Mouse (Mus musculus): Measurements from ENCODE around the gene Bpi.
A peak's percentile ranks its signal among the peaks of the same experiment; 100 is the strongest.

The Bpi gene

DNA sequence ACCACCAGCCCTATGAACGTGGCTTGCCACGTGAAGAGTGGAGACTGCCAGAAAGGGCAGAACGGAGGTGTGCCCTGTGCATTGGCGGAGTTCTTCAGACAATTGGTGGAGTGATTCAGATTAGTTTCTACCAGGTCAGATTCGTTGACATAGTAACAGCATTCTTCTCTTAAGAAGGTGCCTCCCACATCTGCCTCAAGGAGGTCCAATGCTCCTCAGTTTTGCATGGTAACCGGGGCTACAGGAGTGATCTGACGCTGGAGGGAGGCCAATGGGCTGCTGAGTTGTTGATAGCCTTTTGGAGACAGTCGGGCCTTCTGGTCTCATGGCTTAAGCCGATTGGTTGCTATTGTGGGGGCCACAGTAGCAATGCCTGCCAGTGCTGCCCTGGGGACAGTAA lies 37.8 kb downstream of the Bpi start:
- DNase-seq (ENCODE audit: low spot score): peak; percentile 64

DNA sequence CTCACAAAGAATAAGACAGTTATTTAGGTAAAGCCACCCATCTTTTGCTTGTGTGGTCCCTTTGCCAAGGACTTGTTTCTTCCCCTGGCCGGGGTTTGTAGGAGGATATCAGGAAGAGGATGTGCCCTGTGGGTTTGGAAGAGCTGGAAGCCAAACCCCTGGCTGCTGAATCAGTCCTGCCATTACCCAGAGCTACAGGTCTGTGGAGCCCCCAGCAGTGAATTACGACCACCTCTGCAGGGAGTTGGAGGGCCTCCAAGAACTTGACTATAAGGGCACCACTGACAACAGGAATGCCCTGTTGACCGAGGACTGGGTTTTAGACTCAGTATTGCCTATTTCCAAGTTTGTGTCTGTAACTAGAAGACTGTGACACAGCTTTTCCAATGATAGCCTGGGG lies 41.3 kb downstream of the Bpi start:
- no peak for DNase-seq (ENCODE audit: low spot score)

DNA sequence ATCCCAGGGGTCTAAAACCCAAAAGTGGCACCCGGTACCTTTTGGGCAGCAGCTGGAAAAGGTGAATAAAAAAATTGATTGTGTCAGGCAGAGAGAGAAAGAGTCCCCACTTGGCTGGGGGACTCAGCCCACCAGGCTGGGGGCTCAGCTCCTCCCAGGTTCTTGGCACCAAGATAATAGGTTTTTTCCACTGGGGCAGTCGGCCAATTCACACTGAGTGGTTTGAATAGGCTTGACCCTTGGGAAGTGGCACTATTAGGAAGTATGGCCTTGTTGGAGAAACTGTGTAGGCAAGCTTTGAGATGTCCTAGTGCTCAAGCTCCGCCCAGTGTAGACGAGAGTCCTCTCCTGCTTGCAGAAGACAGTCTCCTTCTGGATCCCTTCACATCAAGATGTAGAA lies 41.8 kb downstream of the Bpi start:
- no peak for DNase-seq (ENCODE audit: low spot score)

DNA sequence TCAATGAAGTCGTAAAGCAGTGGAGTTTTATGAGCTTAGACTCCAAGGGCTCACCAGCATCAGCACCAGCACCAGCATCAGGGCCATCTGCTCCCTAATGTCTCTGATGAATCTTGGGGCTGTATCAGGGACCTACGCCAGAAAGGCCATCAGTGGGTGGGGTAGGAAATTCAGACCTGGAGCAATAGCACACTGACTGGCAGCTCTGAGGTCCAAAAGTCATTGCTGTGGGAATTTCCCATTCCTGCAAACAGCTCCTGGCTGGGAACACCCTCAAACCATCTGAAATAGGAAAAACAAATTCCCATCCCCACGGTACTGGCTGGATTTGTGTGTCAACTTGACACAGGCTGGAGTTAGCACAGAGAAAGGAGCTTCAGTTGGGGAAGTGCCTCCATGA lies 44.9 kb downstream of the Bpi start:
- DNase-seq (ENCODE audit: low spot score): no peak

DNA sequence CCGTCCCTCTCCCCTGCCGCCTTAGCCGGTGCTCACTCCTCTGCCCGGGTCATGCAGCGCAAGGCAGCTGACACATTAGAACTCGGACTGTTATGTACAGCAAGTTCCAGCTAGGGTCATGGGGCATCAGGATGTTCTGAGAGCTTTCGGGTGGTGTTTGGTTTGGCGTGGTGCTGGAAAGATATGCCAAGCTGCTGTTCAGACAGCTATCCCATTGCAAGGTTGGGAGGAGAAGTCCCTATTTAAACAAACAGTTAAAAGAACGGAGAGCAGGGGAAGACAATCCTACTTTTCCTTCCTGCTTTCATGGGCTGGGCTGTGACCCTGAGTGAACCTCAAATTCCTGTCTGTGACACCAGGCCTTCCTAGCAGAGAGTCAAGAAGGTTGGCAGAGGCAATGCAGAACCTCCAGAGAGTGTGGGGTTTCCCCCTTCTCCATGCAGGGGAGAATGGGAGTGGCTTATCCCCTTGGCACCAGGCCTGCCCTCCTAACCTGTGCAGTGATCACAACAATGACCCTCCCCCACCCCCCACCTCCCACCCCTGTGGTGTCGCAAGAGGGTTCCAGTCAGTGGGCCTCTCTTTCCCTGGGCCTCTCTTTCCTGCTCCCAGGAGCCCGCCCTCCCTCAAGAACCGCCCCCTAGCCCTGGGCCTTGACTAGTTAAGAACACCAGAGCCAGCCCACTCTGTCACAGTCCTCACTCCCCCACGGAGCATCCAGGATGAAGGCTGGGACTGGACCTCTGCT lies 48.2 kb downstream of the Bpi start, which contains the start of gene Lbp:
Lbp (plus strand) TSS at position 546 of the 748 bp plus-strand sequence.
- DNase-seq (ENCODE audit: low spot score): peak; percentile 84

DNA sequence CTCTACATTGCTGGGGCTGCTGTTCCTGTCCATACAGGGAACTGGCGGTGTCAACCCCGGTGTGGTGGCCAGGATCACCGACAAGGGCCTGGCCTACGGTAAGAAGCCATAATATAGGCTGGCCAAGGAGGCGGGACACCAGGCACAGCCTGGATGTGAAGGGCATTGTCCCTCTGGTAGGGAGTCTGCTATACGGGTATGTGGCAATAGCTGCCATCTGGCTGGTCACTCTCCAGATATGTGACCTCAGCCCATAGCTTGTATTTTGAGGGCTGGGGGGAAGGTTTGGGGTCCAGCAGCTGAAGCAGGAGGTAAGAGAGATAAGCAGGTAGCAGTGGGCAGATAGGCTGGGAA lies 48.8 kb downstream of the Bpi start:
- DNase-seq (ENCODE audit: low spot score): no peak

DNA sequence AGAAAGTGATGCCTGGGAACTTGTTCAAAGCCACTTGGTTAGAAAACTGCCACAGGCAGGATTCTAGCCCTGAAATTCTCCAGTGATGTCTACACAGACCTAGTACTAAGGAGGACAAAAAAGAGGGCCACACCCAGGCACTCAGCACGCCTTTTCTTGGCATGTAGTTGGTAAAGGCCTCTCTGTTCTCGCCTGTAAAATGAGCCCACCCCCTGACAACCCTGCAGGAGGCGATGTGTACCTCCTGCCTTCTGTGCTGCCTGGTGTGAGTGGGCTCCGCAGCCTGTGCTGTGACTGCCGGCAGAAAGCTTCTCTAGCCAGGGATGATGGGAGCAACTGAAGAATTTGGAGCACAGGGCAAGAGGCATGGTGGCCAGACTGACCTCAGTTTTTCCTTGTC lies 50.4 kb downstream of the Bpi start:
- no peak for DNase-seq (ENCODE audit: low spot score)

DNA sequence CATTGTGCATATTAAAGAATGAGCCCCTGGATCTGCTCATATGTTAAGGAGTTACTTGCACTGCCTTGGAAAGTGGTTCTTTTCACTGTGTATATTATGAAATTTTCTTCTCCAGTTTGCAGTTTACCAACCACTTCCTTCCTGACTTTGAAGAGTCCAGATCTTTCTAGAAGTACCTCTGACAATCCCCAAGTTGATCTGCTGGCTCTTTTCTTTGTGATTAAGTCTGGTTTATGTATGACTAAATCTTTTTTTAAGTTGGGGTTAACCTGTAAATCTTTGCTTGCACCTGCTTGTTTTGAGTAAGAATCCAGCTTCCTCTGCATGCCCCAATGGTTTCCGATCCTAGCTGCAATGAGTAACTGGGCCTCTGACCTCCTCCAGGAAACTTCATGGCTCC lies 55.2 kb downstream of the Bpi start:
- no peak for DNase-seq (ENCODE audit: low spot score)

DNA sequence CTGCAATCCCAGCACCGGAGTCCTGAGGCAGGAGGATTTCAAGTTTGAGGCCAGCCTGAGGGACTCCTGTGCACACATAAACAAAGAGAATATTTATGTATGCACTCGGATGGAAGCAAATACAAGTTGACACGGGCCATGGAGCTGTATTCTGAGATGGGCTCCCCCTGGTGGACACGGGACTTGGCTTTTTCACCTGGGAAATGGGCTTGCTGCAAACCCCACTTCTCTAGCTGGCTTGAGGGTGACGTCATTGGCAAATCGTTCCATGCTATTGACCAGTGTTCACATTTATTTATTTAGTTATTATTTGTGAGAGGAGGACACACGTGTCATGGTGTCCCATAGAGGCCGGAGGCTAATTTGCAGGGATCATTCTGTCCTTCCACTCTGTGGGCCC lies 58.5 kb downstream of the Bpi start:
- no peak for DNase-seq (ENCODE audit: low spot score)

DNA sequence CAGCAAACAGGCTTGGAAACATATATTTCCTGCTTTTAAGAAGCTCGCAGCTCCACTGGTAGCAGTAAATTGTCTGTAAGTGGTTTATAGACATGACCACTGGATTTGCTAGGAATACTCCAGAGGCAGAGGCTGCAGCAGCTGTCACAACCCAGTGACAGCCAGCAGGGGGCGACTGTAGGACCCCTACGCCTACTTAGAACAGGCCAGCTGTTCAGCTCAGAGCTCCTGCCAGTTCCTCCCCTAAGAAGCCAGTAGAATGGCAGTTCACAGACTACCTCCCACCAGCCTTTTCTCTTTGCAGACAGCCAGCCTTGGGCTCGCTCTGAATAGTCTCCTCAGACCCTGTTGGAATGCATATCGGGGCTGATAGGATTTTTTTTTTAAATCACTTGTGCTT lies 59.1 kb downstream of the Bpi start:
- peak; percentile 34 for DNase-seq (ENCODE audit: low spot score)

DNA sequence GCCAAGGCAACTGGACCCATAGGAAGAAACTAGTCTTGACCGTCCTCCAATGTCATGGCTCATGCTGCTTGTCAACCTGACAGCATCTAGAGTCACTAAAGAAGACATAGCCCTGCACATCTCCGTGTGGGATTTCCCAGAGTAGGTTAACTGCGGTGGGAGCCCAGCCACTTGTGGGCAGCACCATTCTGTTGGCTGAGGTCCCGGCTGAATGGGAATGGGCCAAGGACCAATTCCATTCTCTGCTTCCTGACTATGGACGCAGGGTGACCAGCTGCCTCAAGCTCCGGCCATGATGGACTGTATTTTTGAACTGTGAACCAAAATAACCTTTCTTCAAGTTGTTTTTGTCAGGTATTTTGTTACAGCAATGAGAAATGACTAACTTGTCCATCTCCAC lies 63.7 kb downstream of the Bpi start:
- DNase-seq (ENCODE audit: low spot score): no peak

DNA sequence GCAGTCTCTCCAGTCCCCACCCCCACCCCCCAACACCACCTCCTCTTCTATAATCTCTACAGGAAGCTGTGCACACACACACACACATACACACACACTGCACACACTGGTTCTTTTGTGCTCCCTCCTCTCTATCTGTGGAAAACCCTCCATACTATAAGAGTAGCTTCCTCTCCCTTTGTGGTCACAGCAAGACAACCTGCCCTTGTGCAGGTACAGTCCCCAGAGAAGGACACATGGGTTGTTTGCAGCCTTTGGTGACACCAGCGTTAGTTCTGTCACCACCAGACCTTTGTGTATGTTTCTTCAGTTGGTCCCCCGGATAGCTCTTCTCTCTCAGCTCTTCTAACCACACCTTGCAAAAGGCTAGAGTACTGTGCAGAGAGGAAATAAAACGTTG lies 65.0 kb downstream of the Bpi start:
- no peak for DNase-seq (ENCODE audit: low spot score)

DNA sequence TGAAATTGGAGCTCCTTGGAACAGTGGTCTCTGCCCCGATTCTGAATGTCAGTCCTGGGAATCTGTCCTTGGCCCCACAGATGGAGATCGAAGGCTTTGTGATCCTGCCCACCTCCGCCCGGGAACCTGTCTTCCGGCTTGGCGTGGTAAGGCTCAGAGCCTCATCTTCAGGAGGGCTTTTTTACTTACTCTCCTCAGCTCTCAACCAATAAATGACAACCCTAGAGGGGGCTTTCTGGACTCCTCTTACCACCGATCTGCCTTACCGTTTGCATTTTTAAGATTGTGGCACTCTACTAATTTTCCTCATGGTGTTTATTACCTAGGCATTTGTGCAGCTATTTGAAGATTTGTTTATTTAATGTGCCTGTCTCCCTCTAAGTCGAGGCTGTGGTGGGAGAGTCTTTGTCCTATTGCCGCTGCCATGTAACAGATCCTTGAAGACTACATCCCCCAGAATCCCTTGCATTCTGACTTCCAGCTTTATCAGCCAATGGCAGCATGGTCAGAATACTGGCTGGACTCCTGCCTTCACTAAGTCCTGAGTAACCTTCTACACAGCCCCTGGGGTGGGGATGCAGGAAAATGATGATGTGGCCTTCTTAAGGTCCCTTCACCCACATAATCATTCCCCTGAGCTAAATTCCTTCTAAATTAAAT lies 66.8 kb downstream of the Bpi start:
- no peak for DNase-seq (ENCODE audit: low spot score)

DNA sequence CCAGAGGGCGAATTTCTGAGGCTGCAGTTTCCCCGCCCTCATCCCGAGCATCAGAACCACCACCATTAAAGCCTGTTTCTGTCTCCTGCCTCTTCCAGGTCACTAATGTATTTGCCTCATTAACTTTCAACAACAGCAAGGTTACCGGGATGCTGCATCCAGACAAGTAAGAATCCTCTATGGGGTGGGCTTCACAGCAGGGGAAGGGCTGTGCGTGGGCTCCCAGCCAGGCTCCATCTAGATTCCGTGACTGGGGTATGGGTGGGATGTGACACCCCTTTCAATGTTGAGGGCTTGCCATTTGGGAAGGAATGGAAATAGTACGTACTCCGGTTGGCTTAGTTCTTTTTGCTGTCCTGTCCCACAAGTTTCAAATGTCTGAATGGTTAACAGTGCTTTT lies 67.7 kb downstream of the Bpi start:
- DNase-seq (ENCODE audit: low spot score): no peak

Measured in lung, postnatal 25 days (tissue).